Mouse (Mus musculus) CH12.LX (cell line): ENCODE measurements around the gene Fcho1. TPM values are rescaled to one million over a fixed set of nuclear protein-coding genes. Genes with fewer than 3 reads are reported as not detected.
"Not testable (repeated sequence)": the region's sequence is repeated elsewhere in the genome, so short reads cannot be mapped to it uniquely, and the experiment has no call there.

Experiments used
- DNase-seq: peaks from one replicate; pipeline ENCODE4 v3.0.0-alpha.2; 2013; ENCODE audit errors: extremely low read depth
- H3K27ac ChIP-seq: 2 replicates; pipeline ENCODE4 v1.5.1; 2012; ENCODE audit warnings: low read depth, mild to moderate bottlenecking, control low read depth, moderate library complexity; ENCODE audit not compliant: insufficient read depth
- H3K27me3 ChIP-seq: replicated peaks from 2 replicates; pipeline ENCODE3; 2012; ENCODE audit warnings: inconsistent platforms
- H3K36me3 ChIP-seq, 2 experiments: replicated peaks in 1 of 2; 2 replicates each; pipeline versions ENCODE3 to v1.6.1; 2012; ENCODE audit warnings: inconsistent platforms in 1 of 2, low read length in 1 of 2, mild to moderate bottlenecking in 1 of 2, mixed read lengths in 1 of 2, moderate library complexity in 1 of 2; ENCODE audit not compliant: control insufficient read depth in 1 of 2, insufficient read depth in 1 of 2
- H3K4me1 ChIP-seq, 2 experiments: 2 replicates each; pipeline ENCODE4 v1.6.1; 2012; ENCODE audit warnings: inconsistent platforms in 1 of 2, moderate library complexity in 1 of 2; ENCODE audit not compliant: insufficient read depth in 2 of 2, control insufficient read depth in 1 of 2
- H3K4me2 ChIP-seq: 2 replicates; pipeline ENCODE4 v1.6.1; 2012; ENCODE audit warnings: low read depth, mild to moderate bottlenecking, control low read depth; ENCODE audit not compliant: poor library complexity, insufficient read depth, severe bottlenecking
- H3K4me3 ChIP-seq, 3 experiments: fragments of 150-350 bp in 1 of 3; sonication (generic) in 1 of 3; replicated peaks in 1 of 3; 2 replicates each; pipeline versions ENCODE3 to v1.5.1; 2011 to 2012; ENCODE audit warnings: low read depth in 2 of 3, low read length in 2 of 3, mild to moderate bottlenecking in 2 of 3, moderate library complexity in 2 of 3, control low read depth in 1 of 3, improper control_type of control experiment in 1 of 3, inconsistent platforms in 1 of 3, mixed read lengths in 1 of 3; ENCODE audit not compliant: poor library complexity in 1 of 3
- H3K79me2 ChIP-seq: replicated peaks from 2 replicates; pipeline ENCODE4 v1.6.1; 2012; ENCODE audit warnings: mild to moderate bottlenecking, moderate library complexity; ENCODE audit not compliant: control insufficient read depth, poor library complexity, insufficient read depth, severe bottlenecking; ENCODE audit errors: extremely low read depth
- H3K9ac ChIP-seq: 2 replicates; pipeline ENCODE4 v1.6.1; 2012; ENCODE audit warnings: low read depth, mild to moderate bottlenecking, control low read depth, moderate library complexity; ENCODE audit not compliant: insufficient read depth
- H3K9me3 ChIP-seq: replicated peaks from 2 replicates; pipeline ENCODE3; 2012; ENCODE audit warnings: low read length, inconsistent platforms, mixed read lengths
- BHLHE40 ChIP-seq: IDR thresholded peaks from 2 replicates; pipeline ENCODE4 v1.6.1; 2011; ENCODE audit warnings: mild to moderate bottlenecking, low read depth, low read length, improper control_type of control experiment
- CHD1 ChIP-seq: IDR thresholded peaks from 2 replicates; pipeline ENCODE4 v1.6.1; 2012; ENCODE audit warnings: low read depth, low read length, improper control_type of control experiment, inconsistent platforms
- CTCF ChIP-seq, 2 experiments: IDR thresholded peaks in 1 of 2; conservative IDR thresholded peaks in 1 of 2; 2 replicates each; pipeline ENCODE4 v1.5.1; 2011 to 2012; ENCODE audit warnings: low read depth in 2 of 2, low read length in 2 of 2, improper control_type of control experiment in 1 of 2, inconsistent platforms in 1 of 2, mild to moderate bottlenecking in 1 of 2, moderate library complexity in 1 of 2
- MAFK ChIP-seq: IDR thresholded peaks from 2 replicates; pipeline ENCODE4 v1.6.1; 2011; ENCODE audit warnings: low read length, improper control_type of control experiment; ENCODE audit not compliant: insufficient replicate concordance
- MYC ChIP-seq: IDR thresholded peaks from 2 replicates; pipeline ENCODE4 v1.6.1; 2011; ENCODE audit warnings: low read depth, mild to moderate bottlenecking, improper control_type of control experiment, low read length
- RAD21 ChIP-seq: IDR thresholded peaks from 2 replicates; pipeline ENCODE4 v1.6.1; 2011; ENCODE audit warnings: low read depth, mild to moderate bottlenecking, low read length, improper control_type of control experiment, moderate library complexity
- SMC3 ChIP-seq: IDR thresholded peaks from 2 replicates; pipeline ENCODE4 v1.6.1; 2011; ENCODE audit warnings: low read depth, low read length, improper control_type of control experiment
- dilution Hi-C: fragments of 300-500 bp; cut with MboI; formaldehyde crosslinking; loops from 2 replicates; pipeline ENCODE4 v1.14.3; 2020; ENCODE audit warnings: low sequenced_read_pairs; ENCODE audit not compliant: extremely low pct_unique_long_range_greater_than_20kb, extremely low pct_ligation_motif_present
- in situ Hi-C: fragments of 300-500 bp; cut with MboI; formaldehyde crosslinking; loops from 3 replicates; pipeline ENCODE4 v1.14.3; 2019; ENCODE audit warnings: low sequenced_read_pairs, low pct_ligation_motif_present, low pct_unique_long_range_greater_than_20kb, mixed read lengths
- polyA plus RNA-seq: library from polyadenylated mRNA; unstranded; fragments of >175 nt; gene quantifications from 2 replicates; pipeline ENCODE4 v1.2.1, GENCODE M21; 2012; ENCODE audit warnings: low read depth; ENCODE audit not compliant: insufficient read length
- total RNA-seq, 2 experiments: library from RNA; depleted of rRNA; stranded (reverse); fragments of 300-350 nt in 1 of 2; fragments of >200 nt in 1 of 2; gene quantifications; 2 replicates each; pipeline ENCODE4 v1.2.3; 2012 to 2014

Gene Fcho1
- total and polyA plus RNA-seq, 3 experiments: 40.2 to 99.8 (median 82.0) TPM

DNA sequence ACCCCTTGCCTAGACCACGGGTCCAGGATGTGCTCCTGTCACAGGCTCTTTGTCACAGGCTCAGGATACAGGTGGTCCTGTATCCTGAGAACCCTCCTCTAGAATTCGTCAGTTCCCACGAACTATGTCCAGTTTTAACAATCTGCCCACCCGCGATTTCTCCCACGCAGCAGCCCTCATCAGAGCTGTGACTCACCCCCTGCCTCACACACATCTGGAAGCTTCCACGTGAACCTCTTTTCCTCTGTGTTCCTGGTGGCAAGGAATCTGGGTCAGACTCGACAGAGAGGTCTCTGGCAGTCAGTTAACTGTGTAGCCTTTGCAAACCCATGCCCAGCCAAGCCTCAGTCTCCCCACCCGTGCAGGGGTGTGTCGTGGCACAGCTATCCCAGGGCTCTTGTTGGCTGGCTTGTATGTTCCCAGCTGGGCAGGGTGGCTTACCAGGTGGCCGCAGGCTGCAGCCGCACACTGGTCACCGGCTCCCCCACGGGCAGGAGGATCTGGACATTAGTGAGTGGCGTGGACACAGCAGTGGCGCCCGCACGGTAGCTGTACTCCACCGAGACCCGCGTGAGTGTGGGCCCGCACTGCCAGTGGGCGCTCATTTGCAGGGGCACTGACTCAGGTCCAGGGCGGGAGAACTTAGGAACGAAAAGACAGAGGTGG lies 16.2 kb downstream of the Fcho1 start:
- H3K79me2 ChIP-seq: no peaks in the 10 kb centered on the region
- dilution Hi-C loops (no loop called here), in situ Hi-C loops (no loop called here)
- TF ChIP-seq MAFK: no peak
- no peak for TF ChIP-seq CHD1
- no peak for TF ChIP-seq BHLHE40
- no peaks in the 10 kb centered on the region for H3K27me3 ChIP-seq
- H3K4me3 ChIP-seq: no peak overlapping the region
- no peak overlapping the region for H3K9ac ChIP-seq
- H3K27ac ChIP-seq: no peak overlapping the region
- no peak for DNase-seq
- no peak overlapping the region for H3K4me2 ChIP-seq
- no peaks in the 10 kb centered on the region for H3K9me3 ChIP-seq
- peaks cover 0 to 5% of the 10 kb centered on the region in 2 experiments; a peak in 2 of 4 replicates for H3K4me1 ChIP-seq
- peaks cover 59 to 74% of the 10 kb centered on the region in 2 experiments for H3K36me3 ChIP-seq

DNA sequence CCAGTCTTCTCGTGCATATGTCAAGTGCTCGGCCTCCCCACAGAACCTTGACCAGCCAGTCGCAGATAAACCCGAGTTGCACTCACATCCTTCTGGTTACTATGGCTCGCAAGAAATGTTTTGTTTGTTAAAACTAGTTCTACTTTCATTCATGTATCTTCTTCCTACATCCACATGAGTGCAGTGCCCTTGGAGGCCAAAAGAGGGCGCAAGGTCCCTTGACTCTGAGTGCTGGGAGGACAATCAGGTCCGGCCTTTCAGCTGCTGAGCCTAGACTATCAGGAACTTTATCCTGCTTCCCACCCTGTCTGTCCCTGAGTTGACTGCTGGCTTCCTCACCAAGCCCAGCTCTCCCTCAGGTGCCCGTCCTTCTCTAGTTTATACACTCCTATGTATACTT lies 17.6 kb downstream of the Fcho1 start:
- peak; percentile 63 for DNase-seq
- Histone ChIP-seq H3K4me3 (no peak overlapping the region), H3K9ac (no peak overlapping the region), H3K79me2 (no peaks in the 10 kb centered on the region), H3K36me3 (peaks cover 52 to 60% of the 10 kb centered on the region in 2 experiments), H3K4me2 (no peak overlapping the region), H3K27me3 (no peaks in the 10 kb centered on the region), H3K4me1 (peaks cover 0 to 5% of the 10 kb centered on the region in 2 experiments; a peak in 2 of 4 replicates), H3K27ac (no peak overlapping the region), H3K9me3 (no peaks in the 10 kb centered on the region)
- in situ Hi-C loops (no loop called here), dilution Hi-C loops (no loop called here)
- TF ChIP-seq MYC (no peak), CTCF (conservative IDR thresholded peaks at IDR 0.05 in 1 of 2, IDR thresholded peaks at IDR 0.05 in 1 of 2; ENCODE audit: low read depth in 2 of 2, low read length in 2 of 2) (peak; percentile 71 to 81), SMC3 (peak; percentile 70), RAD21 (peak; percentile 72), MAFK (no peak)

DNA sequence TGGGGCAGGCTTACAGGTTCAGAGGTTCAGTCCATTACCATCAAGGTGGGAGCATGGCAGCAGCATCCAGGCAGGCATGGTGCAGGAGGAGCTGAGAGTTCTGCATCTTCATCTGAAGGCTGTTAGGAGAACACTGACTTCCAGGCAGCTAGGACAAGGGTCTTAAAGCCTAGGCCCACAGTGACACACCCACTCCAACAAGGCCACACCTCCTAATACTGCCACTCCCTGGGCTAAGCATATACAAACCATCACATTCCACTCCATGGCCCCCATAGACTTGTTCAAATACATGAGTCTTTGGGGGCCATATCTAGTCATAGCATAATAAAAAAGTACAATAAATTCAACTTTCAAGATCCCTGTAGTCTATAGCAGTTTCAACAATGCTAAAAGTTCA lies 22.1 kb downstream of the Fcho1 start:
- H3K4me1 ChIP-seq, H3K4me2 ChIP-seq, H3K27ac ChIP-seq, dilution Hi-C loops, H3K9me3 ChIP-seq, H3K4me3 ChIP-seq, H3K27me3 ChIP-seq, H3K79me2 ChIP-seq, DNase-seq, H3K9ac ChIP-seq, in situ Hi-C loops: not testable (repeated sequence)
- H3K36me3 ChIP-seq: peaks cover 7 to 16% of the 10 kb centered on the region in 2 experiments
